Mouse (Mus musculus): ENCODE data around the gene Lpp. TPM values are rescaled to one million over a fixed set of nuclear protein-coding genes. Genes with fewer than 3 reads are reported as not detected.

Gene Lpp
- polyA plus RNA-seq, 1 experiment, result 6.2 TPM

DNA sequence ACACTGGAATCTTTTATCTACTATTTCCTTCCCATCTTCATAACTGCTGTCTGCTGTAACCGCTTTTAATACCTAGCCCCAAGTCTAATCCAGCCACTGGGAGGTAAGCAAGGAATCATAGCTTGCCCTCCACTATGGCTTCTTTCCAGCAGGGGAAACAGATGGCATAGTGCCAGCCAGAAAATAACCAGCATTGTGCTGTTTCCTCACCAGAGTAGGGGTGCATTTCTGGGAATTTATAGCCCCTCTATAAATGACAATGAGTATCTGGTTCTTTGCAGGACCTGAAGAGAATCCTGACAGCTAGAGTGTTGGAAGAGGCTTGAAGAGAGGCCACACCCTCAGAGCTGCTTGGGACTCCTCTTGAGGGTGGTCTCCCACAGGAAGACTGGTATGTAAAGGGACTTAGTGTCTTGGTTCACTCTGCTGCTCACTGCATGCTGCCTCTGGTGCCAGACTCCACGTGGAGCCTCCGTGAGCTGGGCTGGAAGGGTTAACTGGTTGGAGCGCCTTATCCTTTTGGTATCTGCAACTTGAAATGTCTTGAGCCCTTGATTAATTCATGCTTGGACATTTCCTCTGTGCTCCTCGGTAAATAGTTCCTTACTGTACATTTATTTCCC is 49.3 kb downstream of the Lpp start:
- 85% methylated on average over 5 of the region's 5 CpGs for WGBS
- TF ChIP-seq CTCF (IDR thresholded peaks at IDR 0.05; ENCODE audit: control insufficient read depth, insufficient read depth, low read length), result no peak
- TF ChIP-seq POLR2A (IDR thresholded peaks at IDR 0.05; ENCODE audit: borderline replicate concordance, control insufficient read depth, low read depth, low read length), result no peak

DNA sequence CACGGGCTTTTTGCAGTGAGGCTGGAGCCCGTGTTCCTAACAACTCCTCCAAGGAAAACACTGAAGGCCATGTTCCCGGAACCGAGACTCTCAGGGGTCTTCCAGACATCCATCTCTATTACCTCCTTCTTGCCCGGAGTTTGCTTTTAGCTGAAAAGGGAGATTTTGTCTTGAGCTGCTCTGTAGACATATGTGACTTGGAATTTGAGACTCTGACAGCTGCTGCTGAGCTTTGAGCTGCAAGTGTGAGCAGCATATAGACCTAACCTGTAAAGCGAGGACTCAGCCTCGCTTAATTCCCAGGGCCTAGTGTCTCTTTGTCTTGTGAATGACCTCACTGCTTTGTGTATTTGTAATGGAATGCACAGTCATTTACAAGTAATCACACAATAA is 49.8 kb downstream of the Lpp start:
- WGBS, result 82% methylated on average over 7 of the region's 7 CpGs
- H3K4me3 ChIP-seq (replicated peaks; ENCODE audit: control insufficient read depth, low read depth, low read length), result no peak overlapping the region
- peaks cover 1% of the 10 kb centered on the region; the same call in 1 of the 2 replicates for H3K4me1 ChIP-seq (ENCODE audit: control insufficient read depth, insufficient read depth, low read length)
- TF ChIP-seq CTCF (IDR thresholded peaks at IDR 0.05; ENCODE audit: control insufficient read depth, insufficient read depth, low read length) (no peak), POLR2A (IDR thresholded peaks at IDR 0.05; ENCODE audit: borderline replicate concordance, control insufficient read depth, low read depth, low read length) (no peak)
- H3K27ac ChIP-seq (ENCODE audit: control insufficient read depth, insufficient read depth, low read depth, low read length, poor library complexity), result no peak overlapping the region

More for the DNA sequence above, 49.3 kb downstream of the Lpp start:
- no peak overlapping the region for H3K4me3 ChIP-seq (replicated peaks; ENCODE audit: control insufficient read depth, low read depth, low read length)
- peaks cover 1% of the 10 kb centered on the region; the same call in 1 of the 2 replicates for H3K4me1 ChIP-seq (ENCODE audit: control insufficient read depth, insufficient read depth, low read length)
- H3K27ac ChIP-seq (ENCODE audit: control insufficient read depth, insufficient read depth, low read depth, low read length, poor library complexity), result no peak overlapping the region

DNA sequence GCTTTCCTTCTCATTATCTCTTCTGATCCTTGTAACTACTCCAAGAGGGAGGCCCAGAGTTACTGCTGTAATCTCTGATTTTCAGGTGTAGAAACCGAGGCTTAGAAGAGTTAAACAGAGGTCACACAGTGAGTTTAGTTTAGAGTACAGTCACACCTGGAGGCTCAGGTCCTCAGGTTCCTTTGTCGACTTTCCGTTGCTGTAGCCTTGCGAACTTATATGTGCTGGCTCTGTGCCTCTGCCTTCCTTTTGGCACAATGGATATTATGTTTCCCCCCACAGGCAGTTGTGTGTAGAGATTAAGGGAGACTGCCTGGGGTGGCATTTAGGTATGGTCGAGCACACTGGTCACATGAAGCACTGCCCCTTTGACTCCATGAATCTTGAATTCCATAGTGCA is 50.2 kb downstream of the Lpp start:
- Histone ChIP-seq H3K4me3 (replicated peaks; ENCODE audit: control insufficient read depth, low read depth, low read length) (no peak overlapping the region), H3K4me1 (ENCODE audit: control insufficient read depth, insufficient read depth, low read length) (peaks cover 1% of the 10 kb centered on the region; the same call in 1 of the 2 replicates), H3K27ac (ENCODE audit: control insufficient read depth, insufficient read depth, low read depth, low read length, poor library complexity) (no peak overlapping the region)
- 77% methylated on average over 5 of the region's 5 CpGs for WGBS
- TF ChIP-seq POLR2A (IDR thresholded peaks at IDR 0.05; ENCODE audit: borderline replicate concordance, control insufficient read depth, low read depth, low read length) (no peak), CTCF (IDR thresholded peaks at IDR 0.05; ENCODE audit: control insufficient read depth, insufficient read depth, low read length) (no peak)

DNA sequence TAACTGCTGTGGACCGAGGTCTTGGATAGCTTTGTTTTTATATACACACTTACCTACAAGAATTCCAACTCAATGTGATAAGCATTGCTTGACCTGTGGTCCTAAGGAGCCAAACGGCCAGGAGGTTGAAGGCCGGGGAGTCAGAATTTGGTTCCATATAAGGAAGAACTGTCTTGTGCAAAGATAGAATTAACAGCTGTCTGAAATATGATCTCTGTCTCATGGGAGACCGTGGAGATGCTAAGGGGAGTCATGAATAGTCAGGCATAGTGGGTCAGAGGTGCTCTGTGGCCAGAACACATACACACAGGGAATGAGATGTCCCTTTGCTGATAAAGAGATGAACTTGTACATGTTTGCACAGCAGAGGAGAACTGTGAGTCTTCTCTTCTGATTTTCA is 51.5 kb downstream of the Lpp start:
- Histone ChIP-seq H3K27ac (ENCODE audit: control insufficient read depth, insufficient read depth, low read depth, low read length, poor library complexity) (no peak overlapping the region), H3K4me1 (ENCODE audit: control insufficient read depth, insufficient read depth, low read length) (peaks cover 1% of the 10 kb centered on the region; the same call in 1 of the 2 replicates), H3K4me3 (replicated peaks; ENCODE audit: control insufficient read depth, low read depth, low read length) (no peak overlapping the region)
- TF ChIP-seq POLR2A (IDR thresholded peaks at IDR 0.05; ENCODE audit: borderline replicate concordance, control insufficient read depth, low read depth, low read length) (no peak), CTCF (IDR thresholded peaks at IDR 0.05; ENCODE audit: control insufficient read depth, insufficient read depth, low read length) (no peak)
- WGBS, result 79% methylated on average over 4 of the region's 4 CpGs

DNA sequence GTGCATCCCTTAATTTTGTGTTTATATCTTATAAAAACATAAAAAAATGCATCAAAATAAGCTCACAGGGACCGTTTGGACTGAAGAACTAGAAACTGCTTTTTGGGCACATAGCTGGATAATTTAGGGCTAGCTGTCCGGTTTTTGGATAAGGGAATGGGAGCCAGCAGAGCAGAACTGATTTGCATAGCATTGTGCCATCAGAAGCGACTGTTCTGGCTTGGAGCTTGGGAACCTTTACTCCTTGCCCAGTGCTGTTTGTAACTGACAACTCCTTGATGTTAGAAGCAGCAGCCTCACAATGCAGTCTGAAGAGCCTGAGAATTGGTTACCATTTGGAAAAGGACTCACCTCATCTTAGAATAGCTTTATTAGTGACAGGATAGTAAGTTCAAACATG is 52.2 kb downstream of the Lpp start:
- peaks cover 1% of the 10 kb centered on the region; the same call in 1 of the 2 replicates for H3K4me1 ChIP-seq (ENCODE audit: control insufficient read depth, insufficient read depth, low read length)
- 79% methylated on average over 3 of the region's 3 CpGs for WGBS
- no peak overlapping the region for H3K27ac ChIP-seq (ENCODE audit: control insufficient read depth, insufficient read depth, low read depth, low read length, poor library complexity)
- no peak overlapping the region for H3K4me3 ChIP-seq (replicated peaks; ENCODE audit: control insufficient read depth, low read depth, low read length)
- TF ChIP-seq CTCF (IDR thresholded peaks at IDR 0.05; ENCODE audit: control insufficient read depth, insufficient read depth, low read length) (no peak), POLR2A (IDR thresholded peaks at IDR 0.05; ENCODE audit: borderline replicate concordance, control insufficient read depth, low read depth, low read length) (no peak)

DNA sequence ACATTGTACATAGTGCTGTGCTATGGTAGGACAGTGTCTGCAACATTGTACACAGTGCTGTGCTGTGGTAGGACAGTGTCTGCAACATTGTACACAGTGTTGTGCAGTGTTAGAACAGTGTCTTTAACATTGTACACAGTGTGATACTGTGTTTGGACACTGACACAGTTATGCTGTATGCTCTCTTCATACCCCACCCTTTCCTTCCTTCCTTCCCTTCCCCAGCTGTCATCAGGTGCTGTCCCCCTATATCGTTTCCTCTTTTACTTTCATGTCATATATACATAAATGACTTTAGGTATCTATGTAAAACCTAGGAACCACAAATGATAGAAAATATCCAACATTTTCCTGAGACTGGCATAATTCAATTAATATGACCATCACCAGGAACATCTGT is 53.1 kb downstream of the Lpp start:
- Histone ChIP-seq H3K4me1 (ENCODE audit: control insufficient read depth, insufficient read depth, low read length) (peaks cover 1% of the 10 kb centered on the region; the same call in 1 of the 2 replicates), H3K4me3 (replicated peaks; ENCODE audit: control insufficient read depth, low read depth, low read length) (no peak overlapping the region), H3K27ac (ENCODE audit: control insufficient read depth, insufficient read depth, low read depth, low read length, poor library complexity) (no peak overlapping the region; the same call in 1 of the 2 replicates)
- TF ChIP-seq CTCF (IDR thresholded peaks at IDR 0.05; ENCODE audit: control insufficient read depth, insufficient read depth, low read length), result no peak
- WGBS, result 7% methylated on average over 1 of the region's 1 CpGs

DNA sequence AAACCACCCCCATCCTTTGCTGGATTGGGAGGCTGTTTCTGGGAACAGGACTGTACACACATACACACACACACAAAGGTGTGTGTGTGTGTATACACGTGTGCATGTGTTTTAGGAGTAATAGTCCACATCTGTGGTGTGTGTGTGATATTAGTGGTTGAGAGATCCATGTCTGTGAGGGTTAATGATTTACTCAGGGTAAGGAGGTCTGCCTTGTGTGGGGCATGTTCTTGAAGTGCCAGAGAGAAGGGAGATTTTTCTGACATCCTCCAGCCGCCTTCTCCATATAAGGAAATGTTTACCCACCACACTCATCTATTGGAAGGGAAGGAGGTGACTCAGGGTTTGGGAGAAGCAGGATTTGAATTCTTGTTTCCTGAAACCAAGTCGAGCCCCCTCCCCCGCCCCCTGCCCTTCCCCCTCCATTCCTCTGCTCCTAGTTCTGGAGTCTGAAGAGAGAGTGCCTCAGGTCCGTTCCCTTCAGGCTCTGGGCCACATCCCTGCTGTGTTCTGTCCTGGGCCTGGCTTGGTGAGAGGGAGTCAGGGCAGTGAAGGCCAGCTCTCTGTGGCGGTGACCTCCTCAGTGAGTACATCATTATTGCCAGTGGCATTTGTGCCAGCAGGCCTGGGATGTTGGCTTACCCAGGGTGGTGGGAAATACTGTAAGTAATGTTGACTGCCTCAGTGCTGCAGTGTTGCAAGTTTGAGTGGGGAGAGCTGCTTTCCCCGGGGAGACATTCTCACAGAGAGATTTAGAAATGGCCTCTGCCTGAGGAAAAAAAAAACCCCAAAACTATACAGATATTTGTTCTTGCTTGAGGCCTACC is 54.6 kb downstream of the Lpp start:
- no peak overlapping the region for H3K27ac ChIP-seq (ENCODE audit: control insufficient read depth, insufficient read depth, low read depth, low read length, poor library complexity)

DNA sequence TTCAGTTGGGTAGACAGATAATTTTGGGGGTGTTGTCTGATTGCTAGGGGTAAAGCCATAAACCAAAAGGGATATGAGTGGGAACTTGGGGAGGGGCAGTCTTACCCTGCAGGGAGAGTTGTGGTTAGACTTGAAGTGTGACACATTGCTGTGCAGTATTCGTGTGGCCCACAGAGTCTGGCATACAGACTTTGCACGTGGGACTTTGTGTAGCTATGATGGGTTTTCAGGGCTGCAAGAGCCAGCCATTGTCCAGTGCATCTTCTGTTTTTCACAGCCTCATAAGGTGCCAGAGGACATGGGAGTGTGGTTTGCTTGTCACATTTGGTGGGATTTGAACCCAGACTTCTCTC is 55.2 kb downstream of the Lpp start:
- Histone ChIP-seq H3K4me1 (ENCODE audit: control insufficient read depth, insufficient read depth, low read length) (peaks cover 1% of the 10 kb centered on the region; the same call in 1 of the 2 replicates), H3K27ac (ENCODE audit: control insufficient read depth, insufficient read depth, low read depth, low read length, poor library complexity) (no peak overlapping the region), H3K4me3 (replicated peaks; ENCODE audit: control insufficient read depth, low read depth, low read length) (no peak overlapping the region)
- 7% methylated on average over 2 of the region's 2 CpGs for whole genome bisulfite sequencing
- TF ChIP-seq CTCF (IDR thresholded peaks at IDR 0.05; ENCODE audit: control insufficient read depth, insufficient read depth, low read length), result no peak
- TF ChIP-seq POLR2A (IDR thresholded peaks at IDR 0.05; ENCODE audit: borderline replicate concordance, control insufficient read depth, low read depth, low read length), result no peak

More for the DNA sequence above, 54.6 kb downstream of the Lpp start:
- no peak for TF ChIP-seq CTCF (IDR thresholded peaks at IDR 0.05; ENCODE audit: control insufficient read depth, insufficient read depth, low read length)
- TF ChIP-seq POLR2A (IDR thresholded peaks at IDR 0.05; ENCODE audit: borderline replicate concordance, control insufficient read depth, low read depth, low read length), result no peak
- WGBS, result 54% methylated on average over 7 of the region's 7 CpGs
- H3K4me3 ChIP-seq (replicated peaks; ENCODE audit: control insufficient read depth, low read depth, low read length), result no peak overlapping the region
- peaks cover 1% of the 10 kb centered on the region; the same call in 1 of the 2 replicates for H3K4me1 ChIP-seq (ENCODE audit: control insufficient read depth, insufficient read depth, low read length)
